Mouse (Mus musculus) kidney, adult 8-10 months (tissue): ENCODE measurements around the gene Ppcdc.

Experiments
- DNase-seq, 2 experiments: peaks; one replicate each; pipeline ENCODE4 v3.0.0; 2022

Ppcdc gene

GRCm38 (mm10) chr9:57439522-57440295 is at the start of gene Ppcdc:
TSS of gene Ppcdc (minus strand) at chr9:57440124.
- DNase-seq: peak; percentile 94 to 96

GRCm38 (mm10) chr9:57487807-57488206 is 47.9 kb upstream of the Ppcdc start:
- no peak for DNase-seq

- DNase-seq: peak; percentile 80 to 84
Observed at GRCm38 (mm10) chr9:57485774-57486173, 45.9 kb upstream of the Ppcdc start.

GRCm38 (mm10) chr9:57468914-57469313 is 29.0 kb upstream of the Ppcdc start:
- no peak for DNase-seq

GRCm38 (mm10) chr9:57467896-57468549 is 28.1 kb upstream of the Ppcdc start, which contains the start of gene Scamp5:
TSS of gene Scamp5 (minus strand) at chr9:57468060.
- peak; percentile 90 to 92 for DNase-seq

GRCm38 (mm10) chr9:57467271-57467771 is 27.4 kb upstream of the Ppcdc start:
- peak; percentile 34 to 46 for DNase-seq

GRCm38 (mm10) chr9:57466101-57466500 is 26.2 kb upstream of the Ppcdc start:
- no peak for DNase-seq

- no peak for DNase-seq
Observed at GRCm38 (mm10) chr9:57462866-57463265, 22.9 kb upstream of the Ppcdc start.

- DNase-seq: no peak
Observed at GRCm38 (mm10) chr9:57459707-57460106, 19.8 kb upstream of the Ppcdc start.

GRCm38 (mm10) chr9:57453516-57453915 is 13.6 kb upstream of the Ppcdc start:
- no peak for DNase-seq

GRCm38 (mm10) chr9:57452624-57453462 is 12.9 kb upstream of the Ppcdc start:
- no peak for DNase-seq

GRCm38 (mm10) chr9:57449715-57450114 is 9.8 kb upstream of the Ppcdc start:
- no peak for DNase-seq

- no peak for DNase-seq
Observed at GRCm38 (mm10) chr9:57440620-57441019, 696 bp upstream of the Ppcdc start.

GRCm38 (mm10) chr9:57439083-57439482 is 841 bp downstream of the Ppcdc start:
- peak in 1 of 2 experiments; percentile 54 for DNase-seq

- peak; percentile 40 to 60 for DNase-seq
Observed at GRCm38 (mm10) chr9:57437896-57438614, 1.9 kb downstream of the Ppcdc start.

GRCm38 (mm10) chr9:57436166-57436565 is 3.8 kb downstream of the Ppcdc start:
- DNase-seq: no peak

GRCm38 (mm10) chr9:57434405-57435165 is 5.3 kb downstream of the Ppcdc start:
- no peak for DNase-seq

GRCm38 (mm10) chr9:57433097-57434032 is 6.6 kb downstream of the Ppcdc start:
- DNase-seq: peak; percentile 81 to 83

GRCm38 (mm10) chr9:57432480-57432879 is 7.4 kb downstream of the Ppcdc start:
- no peak for DNase-seq

GRCm38 (mm10) chr9:57431202-57431601 is 8.7 kb downstream of the Ppcdc start:
- peak; percentile 50 for DNase-seq
